Mouse (Mus musculus) ovary, adult 18-20 months (tissue): ENCODE measurements around the gene Slc7a3.
"Not testable (repeated sequence)": the region's sequence is repeated elsewhere in the genome, so short reads cannot be mapped to it uniquely, and the experiment has no call there.

Experiments
- DNase-seq: peaks from one replicate; pipeline ENCODE4 v3.0.0; 2022; ENCODE audit warnings: low spot score, mixed read lengths

The Slc7a3 gene

GRCm38 (mm10) chrX:101085920-101086319, at the start of gene Slc7a3:
TSS of gene Slc7a3 (minus strand) at chrX:101086020.
- DNase-seq = no peak

- no peak for DNase-seq
Measured at GRCm38 (mm10) chrX:101131992-101132791, 46.4 kb upstream of the Slc7a3 start.

GRCm38 (mm10) chrX:101131001-101131400, 45.2 kb upstream of the Slc7a3 start:
- no peak for DNase-seq

GRCm38 (mm10) chrX:101128559-101128958, 42.7 kb upstream of the Slc7a3 start:
- no peak for DNase-seq

- peak; percentile 7 for DNase-seq
Measured at GRCm38 (mm10) chrX:101126977-101127376, 41.2 kb upstream of the Slc7a3 start.

GRCm38 (mm10) chrX:101126474-101126955, 40.7 kb upstream of the Slc7a3 start:
- DNase-seq = no peak

- DNase-seq = no peak
Measured at GRCm38 (mm10) chrX:101120546-101120945, 34.7 kb upstream of the Slc7a3 start.

- DNase-seq = not testable (repeated sequence)
Measured at GRCm38 (mm10) chrX:101085211-101085610, 609 bp downstream of the Slc7a3 start.

- no peak for DNase-seq
Measured at GRCm38 (mm10) chrX:101084192-101084591, 1.6 kb downstream of the Slc7a3 start.

- no peak for DNase-seq
Measured at GRCm38 (mm10) chrX:101065245-101065644, 20.6 kb downstream of the Slc7a3 start.

- DNase-seq = no peak
Measured at GRCm38 (mm10) chrX:101063503-101063902, 22.3 kb downstream of the Slc7a3 start.

- DNase-seq = no peak
Measured at GRCm38 (mm10) chrX:101059541-101059940, 26.3 kb downstream of the Slc7a3 start, which contains the start of gene Tex11. TSS of gene Tex11 (minus strand) at chrX:101059667.
